Mouse (Mus musculus) liver, embryonic 13.5 days (tissue): Measurements from ENCODE around the gene Hoxd9. TPM values are rescaled to one million over a fixed set of nuclear protein-coding genes. Genes with fewer than 3 reads are reported as not detected.

Experiments used
- ATAC-seq: fragments of 200-750 bp; cut with Nextera tagmentation; 2 replicates; pipeline ENCODE4 v1.8.0; 2017; ENCODE audit warnings: low read depth, mild to moderate bottlenecking, moderate number of reproducible peaks, moderate library complexity
- DNase-seq: peaks from one replicate; pipeline ENCODE4 v3.0.0; 2022
- H3K27ac ChIP-seq: fragments of 300-500 bp; sonication (generic); 2 replicates; pipeline ENCODE4 v1.5.1; 2015; ENCODE audit warnings: moderate library complexity, mild to moderate bottlenecking, inconsistent platforms
- H3K27me3 ChIP-seq: fragments of 300-500 bp; sonication (generic); 2 replicates; pipeline ENCODE4 v1.6.1; 2015; ENCODE audit warnings: mild to moderate bottlenecking, inconsistent platforms
- H3K36me3 ChIP-seq: fragments of 300-500 bp; sonication (generic); 2 replicates; pipeline ENCODE4 v1.6.1; 2015; ENCODE audit warnings: mild to moderate bottlenecking, inconsistent platforms
- H3K4me1 ChIP-seq: fragments of 300-500 bp; sonication (generic); replicated peaks from 2 replicates; pipeline ENCODE4 v1.6.1; 2015; ENCODE audit warnings: inconsistent platforms
- H3K4me2 ChIP-seq: fragments of 300-500 bp; sonication (generic); 2 replicates; pipeline ENCODE4 v1.6.1; 2015; ENCODE audit warnings: inconsistent platforms, mild to moderate bottlenecking, moderate library complexity
- H3K4me3 ChIP-seq: fragments of 300-500 bp; sonication (generic); replicated peaks from 2 replicates; pipeline ENCODE4 v1.5.1; 2015; ENCODE audit warnings: mild to moderate bottlenecking, inconsistent platforms
- H3K9ac ChIP-seq: fragments of 300-500 bp; sonication (generic); 2 replicates; pipeline ENCODE4 v1.6.1; 2015; ENCODE audit warnings: mild to moderate bottlenecking, inconsistent platforms
- H3K9me3 ChIP-seq: fragments of 300-500 bp; sonication (generic); replicated peaks from 2 replicates; pipeline ENCODE4 v1.6.1; 2016; ENCODE audit warnings: inconsistent platforms
- whole genome bisulfite sequencing: fragments of 180-500 bp; shearing (Covaris S2); methylation state at CpG from one replicate; pipeline ENCODE4 v1.1.7; 2015; ENCODE audit not compliant: insufficient replicate concordance; 5-methylcytosine and 5-hydroxymethylcytosine counted together
- polyA plus RNA-seq: library from polyadenylated mRNA; unstranded; fragments of >200 nt; fragmentation: Nextera tagmentation; extraction: Ambion mirVana; gene quantifications from 2 replicates; pipeline ENCODE4 v1.2.1, GENCODE M21; 2015

The Hoxd9 gene
- polyA plus RNA-seq, 1 experiment from 2014 or later, result not detected

DNA sequence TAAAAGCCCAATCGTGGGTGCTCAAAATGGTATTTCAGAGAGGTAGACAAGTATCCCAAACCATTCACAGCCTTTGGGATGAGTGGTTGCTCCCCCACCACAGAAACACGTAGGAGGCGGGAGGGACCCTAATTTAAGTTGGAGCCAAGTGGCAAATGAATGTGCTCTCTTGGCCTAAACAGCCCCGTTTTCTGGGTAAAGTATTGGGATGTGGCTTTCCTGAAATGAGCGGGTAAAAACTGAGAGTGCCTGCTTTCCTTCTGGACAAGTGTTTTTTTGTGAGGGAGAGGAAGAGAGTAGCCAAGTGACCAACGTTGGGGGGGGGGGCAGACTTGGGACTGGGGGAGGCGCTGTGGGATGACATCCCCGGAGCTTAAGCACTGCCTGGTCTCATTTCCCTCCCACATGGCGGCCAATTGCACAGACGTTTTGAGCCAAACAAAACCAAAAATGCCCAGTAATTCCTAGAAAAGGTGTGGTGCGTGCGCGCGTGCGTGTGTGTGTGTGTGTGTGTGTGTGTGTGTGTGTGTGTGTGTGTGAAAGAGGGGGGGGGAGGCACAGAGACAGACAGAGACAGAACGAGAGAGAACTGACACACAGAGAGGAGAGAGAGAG lies 13.5 kb downstream of the Hoxd9 start:
- peaks cover 99% of the 10 kb centered on the region for H3K27me3 ChIP-seq
- no peaks in the 10 kb centered on the region for H3K4me1 ChIP-seq
- H3K27ac ChIP-seq, result no peak overlapping the region
- no peak for DNase-seq
- 3% methylated on average over 16 of the region's 16 CpGs for WGBS
- no peak overlapping the region for H3K4me2 ChIP-seq
- ATAC-seq, result no peak
- H3K9me3 ChIP-seq, result no peaks in the 10 kb centered on the region
- no peak overlapping the region for H3K9ac ChIP-seq
- H3K4me3 ChIP-seq, result no peak overlapping the region
- H3K36me3 ChIP-seq, result no peaks in the 10 kb centered on the region

DNA sequence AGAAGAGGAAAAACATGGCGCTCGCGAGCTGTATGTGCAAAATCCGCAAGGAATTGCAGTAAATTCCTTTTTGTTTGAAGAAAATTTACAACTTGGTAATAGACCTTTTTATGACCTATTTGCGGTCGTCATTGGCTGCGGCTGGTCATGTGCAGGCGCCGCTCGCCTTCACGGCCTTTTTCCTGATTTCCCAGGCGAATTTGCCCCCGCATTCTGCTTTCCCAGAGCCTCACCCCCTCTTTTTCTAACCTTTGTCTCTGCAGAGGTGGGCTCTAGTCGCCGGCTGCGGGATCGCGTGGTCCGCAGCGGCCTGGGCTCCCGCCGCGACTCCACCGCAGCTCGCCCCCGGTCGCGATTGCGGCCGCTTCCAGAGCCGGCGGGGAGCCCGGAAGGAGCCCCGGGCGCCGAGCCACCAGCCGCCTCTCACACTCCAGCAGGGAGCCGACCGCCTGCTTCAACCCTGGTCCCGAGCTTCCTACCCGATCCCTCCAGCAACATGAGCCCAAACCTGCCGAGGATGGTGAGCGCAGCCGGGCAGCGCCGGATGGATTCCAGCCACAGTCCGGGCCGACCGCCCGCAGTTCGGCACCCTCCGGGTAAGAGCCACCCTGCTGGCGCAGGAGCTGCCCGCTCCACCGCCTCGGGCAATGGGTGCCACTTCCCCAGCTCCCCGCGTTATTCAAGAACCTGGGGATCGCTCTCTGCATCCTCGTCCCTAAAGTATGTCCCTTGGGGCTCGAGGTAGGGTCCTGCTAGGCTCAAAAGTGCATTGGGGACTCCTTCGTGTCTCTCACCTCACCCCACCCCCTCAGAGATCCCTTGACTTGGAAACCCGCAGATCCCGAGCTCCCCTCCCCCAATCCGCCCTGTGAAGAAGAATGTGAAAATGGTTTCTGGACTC lies 14.4 kb downstream of the Hoxd9 start, which contains the start of the genes Hoxd3 and Hoxd4:
Gene Hoxd3, plus strand, starts transcription at position 207 of the 901 bp plus-strand sequence.
Gene Hoxd4, plus strand, starts transcription at position 209 of the 901 bp plus-strand sequence.
- no peak for ATAC-seq
- peak within 1 kb of the TSS; percentile 21 for H3K4me3 ChIP-seq
- H3K36me3 ChIP-seq, result no peaks in the 10 kb centered on the region
- H3K4me2 ChIP-seq, result peak within 1 kb of the TSS; percentile 33
- no peaks in the 10 kb centered on the region for H3K9me3 ChIP-seq
- no peak for DNase-seq
- no peak within 1 kb of the TSS for H3K27ac ChIP-seq
- WGBS, result under 1% methylated on average over 65 of the region's 65 CpGs
- no peaks in the 10 kb centered on the region for H3K4me1 ChIP-seq
- no peak within 1 kb of the TSS for H3K9ac ChIP-seq
- H3K27me3 ChIP-seq, result peaks cover 99% of the 10 kb centered on the region

DNA sequence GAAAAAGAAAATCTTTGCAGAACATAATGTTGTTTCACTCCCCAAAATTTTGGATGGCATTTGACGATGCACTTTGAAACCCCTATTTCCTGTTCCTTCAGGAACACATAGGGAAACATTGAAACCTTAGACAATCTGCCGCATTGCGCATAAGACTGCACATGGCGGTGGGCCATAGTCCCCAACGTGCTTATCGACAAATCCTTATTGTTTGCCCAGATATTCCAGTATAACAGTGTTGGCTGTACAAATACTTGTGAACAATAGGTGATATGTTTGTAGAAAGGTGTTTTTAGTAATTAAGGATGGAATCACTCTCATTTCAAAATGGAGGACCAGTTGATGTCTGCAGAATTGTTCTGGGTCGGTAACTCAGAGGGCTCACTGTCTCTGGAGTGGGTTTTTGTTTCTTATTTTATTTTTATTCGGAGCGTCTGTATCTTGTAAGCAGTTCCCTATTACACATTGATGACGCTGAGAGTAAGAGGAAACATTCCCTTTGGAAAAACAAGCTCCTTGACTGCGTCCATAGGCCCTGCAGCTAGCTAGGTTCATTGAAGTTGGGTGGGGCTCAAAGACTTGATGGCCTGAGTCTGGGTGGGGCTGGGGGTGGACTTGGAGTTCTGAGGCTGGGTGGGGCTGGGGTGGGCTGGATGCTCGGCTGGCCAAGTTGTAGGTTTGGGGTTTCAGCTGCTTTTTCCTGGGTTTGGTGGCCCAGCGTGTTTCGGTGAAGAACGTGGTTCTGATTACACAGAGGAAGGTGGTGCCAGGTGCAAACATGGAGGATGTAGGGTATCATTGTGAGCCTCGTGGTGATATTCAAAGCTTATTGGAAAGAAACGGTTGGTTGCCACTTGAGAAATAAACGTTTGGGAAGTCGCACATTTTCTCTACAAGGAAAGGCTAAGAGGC lies 16.0 kb downstream of the Hoxd9 start:
- 19% methylated on average over 19 of the region's 19 CpGs for WGBS
- Histone ChIP-seq H3K4me2 (no peak overlapping the region), H3K36me3 (no peaks in the 10 kb centered on the region), H3K9me3 (no peaks in the 10 kb centered on the region), H3K4me3 (no peak overlapping the region), H3K4me1 (no peaks in the 10 kb centered on the region), H3K27me3 (peaks cover 97% of the 10 kb centered on the region), H3K27ac (no peak overlapping the region), H3K9ac (no peak overlapping the region)
- DNase-seq (no peak), ATAC-seq (no peak)

DNA sequence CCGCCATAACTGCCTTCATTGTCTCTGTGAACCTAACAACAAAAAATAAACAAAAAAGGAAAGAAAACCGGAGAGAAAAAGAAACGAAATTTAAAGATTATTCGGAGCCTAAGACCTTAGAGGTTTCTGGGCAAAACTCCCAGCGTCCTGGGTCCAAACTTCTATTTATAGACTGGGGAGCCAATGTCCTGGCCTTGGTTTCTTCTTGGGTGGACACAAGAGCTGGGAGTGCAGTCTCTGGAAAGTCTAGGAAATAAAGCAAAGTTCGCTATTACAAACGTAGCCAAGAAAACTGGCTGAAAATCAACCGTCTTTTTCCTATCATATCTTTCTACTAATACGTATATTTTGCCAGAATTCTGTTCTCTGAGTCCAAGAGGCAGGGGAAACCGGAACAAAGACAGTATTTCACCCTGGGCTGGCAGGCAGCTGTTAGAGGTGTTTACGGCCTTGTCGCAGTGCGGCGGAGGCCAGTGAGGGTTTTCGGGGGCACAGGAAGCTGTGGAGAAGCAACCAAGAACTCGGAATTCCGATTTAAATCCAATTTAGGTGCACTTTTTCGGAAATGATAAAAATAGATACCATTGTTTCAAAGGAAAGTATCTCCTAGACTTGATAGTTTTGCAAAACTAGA lies 16.7 kb downstream of the Hoxd9 start:
- H3K9ac ChIP-seq, result no peak overlapping the region
- no peak overlapping the region for H3K4me3 ChIP-seq
- DNase-seq (no peak), ATAC-seq (no peak)
- H3K9me3 ChIP-seq, result no peaks in the 10 kb centered on the region
- no peaks in the 10 kb centered on the region for H3K4me1 ChIP-seq
- H3K27ac ChIP-seq, result no peak overlapping the region
- peaks cover 97% of the 10 kb centered on the region for H3K27me3 ChIP-seq
- no peaks in the 10 kb centered on the region for H3K36me3 ChIP-seq
- no peak overlapping the region for H3K4me2 ChIP-seq
- WGBS, result 11% methylated on average over 18 of the region's 18 CpGs

DNA sequence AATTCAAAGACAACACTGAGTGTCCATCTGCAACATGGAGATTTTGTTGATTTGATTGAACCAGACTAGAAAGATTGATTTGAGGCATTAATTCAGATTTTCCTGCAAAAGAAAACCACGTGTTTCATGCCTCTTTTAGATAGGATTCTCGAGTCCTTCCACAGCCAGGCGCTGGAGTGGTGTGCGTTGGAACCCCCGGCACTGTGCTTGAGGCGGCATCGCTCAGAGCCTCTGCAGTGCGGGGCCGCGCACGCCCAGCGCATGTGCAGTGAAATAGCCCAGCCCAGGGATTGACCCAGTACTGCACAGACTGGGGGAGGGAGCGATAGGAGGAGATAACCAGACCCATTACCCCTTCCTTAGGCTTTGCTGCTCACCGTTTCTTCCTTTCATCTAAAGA lies 17.4 kb downstream of the Hoxd9 start:
- no peak overlapping the region for H3K4me2 ChIP-seq
- no peak for DNase-seq
- H3K36me3 ChIP-seq, result no peaks in the 10 kb centered on the region
- no peak for ATAC-seq
- H3K4me3 ChIP-seq, result no peak overlapping the region
- H3K27ac ChIP-seq, result no peak overlapping the region
- 2% methylated on average over 14 of the region's 14 CpGs for WGBS
- no peaks in the 10 kb centered on the region for H3K4me1 ChIP-seq
- H3K27me3 ChIP-seq, result peaks cover 96% of the 10 kb centered on the region
- no peaks in the 10 kb centered on the region for H3K9me3 ChIP-seq
- H3K9ac ChIP-seq, result no peak overlapping the region

DNA sequence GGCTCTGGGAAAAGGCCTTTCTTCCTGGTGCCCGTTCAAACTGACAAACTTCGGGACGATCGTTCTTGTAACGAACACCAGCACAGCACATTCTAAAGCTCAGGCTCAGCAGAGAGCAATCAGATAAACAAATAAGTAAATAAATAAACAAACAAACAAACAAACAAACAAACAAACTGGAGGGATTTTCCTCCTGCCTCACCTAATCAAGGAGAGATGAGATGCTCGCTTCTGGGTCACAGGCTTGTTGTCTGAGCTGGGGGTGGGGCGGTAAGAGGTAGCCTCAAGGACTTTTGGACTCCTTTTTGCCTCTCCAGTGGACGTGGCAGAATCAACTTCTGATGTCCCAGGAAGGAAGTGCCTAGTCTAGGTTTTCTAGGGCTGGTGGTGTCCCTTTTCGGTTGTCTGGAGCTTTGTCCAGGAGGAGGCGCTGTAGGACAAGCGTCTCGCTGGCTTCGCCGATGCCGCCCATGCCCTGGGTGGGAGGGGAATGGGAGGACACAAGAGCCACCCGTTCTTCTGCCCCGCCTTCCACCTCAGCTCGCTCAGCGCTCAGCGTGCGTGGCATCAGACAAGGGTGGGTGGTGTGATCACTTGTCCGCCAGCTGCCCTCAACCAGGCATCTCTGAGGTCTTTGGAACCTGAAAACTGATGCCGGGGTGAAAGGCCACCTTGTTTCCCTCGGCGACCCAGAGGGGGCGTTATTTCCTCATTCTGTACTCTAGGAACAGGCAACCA lies 18.1 kb downstream of the Hoxd9 start:
- 3% methylated on average over 26 of the region's 26 CpGs for WGBS
- no peaks in the 10 kb centered on the region for H3K4me1 ChIP-seq
- DNase-seq (peak; percentile 42), ATAC-seq (no peak)
- H3K9ac ChIP-seq, result no peak overlapping the region
- H3K9me3 ChIP-seq, result no peaks in the 10 kb centered on the region
- no peak overlapping the region for H3K27ac ChIP-seq
- H3K4me2 ChIP-seq, result peak overlapping the region; percentile 32; the same call in 1 of the 2 replicates
- peaks cover 96% of the 10 kb centered on the region for H3K27me3 ChIP-seq
- H3K4me3 ChIP-seq, result no peak overlapping the region; the same call in 1 of the 2 replicates
- H3K36me3 ChIP-seq, result no peaks in the 10 kb centered on the region

DNA sequence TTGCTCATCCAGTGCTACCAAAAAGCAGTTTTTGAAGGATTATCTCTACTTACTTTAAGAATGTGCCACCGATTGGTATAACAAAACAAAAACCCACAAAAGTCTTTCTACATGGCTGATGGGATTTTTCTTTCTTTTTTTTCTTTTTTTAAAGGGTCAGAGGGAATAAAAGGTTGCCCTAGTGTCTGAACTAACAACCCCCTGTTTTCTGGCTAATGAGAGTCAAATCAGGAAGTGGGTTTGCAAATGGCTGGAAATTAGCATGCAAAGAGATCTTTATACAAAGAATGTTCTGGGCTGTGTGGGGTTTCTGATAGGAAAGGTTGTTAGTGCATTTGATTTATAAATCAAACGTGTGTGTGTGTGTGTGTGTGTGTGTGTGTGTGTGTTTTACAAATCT lies 22.9 kb downstream of the Hoxd9 start:
- ATAC-seq, result no peak
- no peak overlapping the region for H3K4me3 ChIP-seq
- WGBS, result 18% methylated on average over 2 of the region's 2 CpGs
- no peaks in the 10 kb centered on the region for H3K36me3 ChIP-seq
- H3K27ac ChIP-seq, result no peak overlapping the region
- peaks cover 96% of the 10 kb centered on the region for H3K27me3 ChIP-seq
- no peaks in the 10 kb centered on the region for H3K4me1 ChIP-seq
- H3K9ac ChIP-seq, result no peak overlapping the region
- H3K9me3 ChIP-seq, result no peaks in the 10 kb centered on the region
- no peak for DNase-seq
- H3K4me2 ChIP-seq, result no peak overlapping the region

DNA sequence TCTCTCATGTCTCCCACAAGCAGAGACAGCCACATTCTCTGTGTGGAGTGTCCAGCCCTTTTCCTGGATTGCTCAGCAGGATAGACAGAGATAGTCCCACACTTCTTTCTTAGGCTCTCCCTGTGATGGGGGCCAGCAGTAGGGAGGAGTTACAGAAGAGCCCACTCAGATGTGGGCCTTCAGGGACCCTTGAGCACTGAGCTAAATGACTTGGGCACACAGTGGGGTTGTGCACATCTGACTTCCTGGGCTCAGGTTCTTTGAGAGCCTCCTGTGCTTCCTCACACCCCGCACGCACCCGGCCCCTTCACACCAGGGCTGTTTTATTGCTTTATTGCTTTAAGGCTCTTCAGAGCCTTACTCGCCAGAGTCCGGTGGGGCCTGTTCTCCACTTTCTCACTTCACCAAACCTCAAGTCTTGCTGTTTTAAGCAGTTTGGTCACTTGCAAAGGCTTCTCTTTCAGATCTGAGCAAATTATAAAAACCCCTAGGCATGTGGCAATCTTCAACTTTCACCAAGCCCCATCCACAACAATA lies 23.5 kb downstream of the Hoxd9 start:
- no peaks in the 10 kb centered on the region for H3K4me1 ChIP-seq
- H3K4me3 ChIP-seq, result no peak overlapping the region
- H3K27ac ChIP-seq, result no peak overlapping the region
- DNase-seq (no peak), ATAC-seq (no peak)
- H3K36me3 ChIP-seq, result no peaks in the 10 kb centered on the region
- H3K27me3 ChIP-seq, result peaks cover 96% of the 10 kb centered on the region
- no peak overlapping the region for H3K4me2 ChIP-seq
- 31% methylated on average over 5 of the region's 5 CpGs for WGBS
- no peaks in the 10 kb centered on the region for H3K9me3 ChIP-seq
- H3K9ac ChIP-seq, result no peak overlapping the region

DNA sequence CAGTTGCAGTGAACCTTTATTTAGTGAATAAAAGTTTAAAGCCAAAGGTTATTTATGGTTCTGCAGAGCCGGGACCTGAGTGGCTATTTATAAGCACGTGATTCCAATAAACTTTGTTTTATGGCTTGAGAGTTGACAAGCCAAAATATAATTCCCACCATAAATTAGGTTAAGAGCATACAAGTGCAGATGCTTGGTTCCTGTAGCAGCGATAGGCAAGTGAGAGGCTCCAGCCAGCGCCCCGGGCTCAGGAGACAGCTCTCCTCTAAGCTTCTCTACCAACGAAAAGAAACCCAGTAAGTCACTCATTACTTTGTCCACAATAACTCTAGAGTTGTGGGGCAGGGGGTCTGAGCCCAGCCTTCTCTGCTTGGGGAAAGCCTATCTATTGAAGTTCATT lies 24.4 kb downstream of the Hoxd9 start:
- Histone ChIP-seq H3K36me3 (no peaks in the 10 kb centered on the region), H3K4me3 (no peak overlapping the region), H3K27me3 (peaks cover 96% of the 10 kb centered on the region), H3K9ac (no peak overlapping the region), H3K4me2 (no peak overlapping the region), H3K4me1 (no peaks in the 10 kb centered on the region), H3K9me3 (no peaks in the 10 kb centered on the region), H3K27ac (no peak overlapping the region)
- DNase-seq (no peak), ATAC-seq (no peak)
- 23% methylated on average over 6 of the region's 6 CpGs for WGBS

DNA sequence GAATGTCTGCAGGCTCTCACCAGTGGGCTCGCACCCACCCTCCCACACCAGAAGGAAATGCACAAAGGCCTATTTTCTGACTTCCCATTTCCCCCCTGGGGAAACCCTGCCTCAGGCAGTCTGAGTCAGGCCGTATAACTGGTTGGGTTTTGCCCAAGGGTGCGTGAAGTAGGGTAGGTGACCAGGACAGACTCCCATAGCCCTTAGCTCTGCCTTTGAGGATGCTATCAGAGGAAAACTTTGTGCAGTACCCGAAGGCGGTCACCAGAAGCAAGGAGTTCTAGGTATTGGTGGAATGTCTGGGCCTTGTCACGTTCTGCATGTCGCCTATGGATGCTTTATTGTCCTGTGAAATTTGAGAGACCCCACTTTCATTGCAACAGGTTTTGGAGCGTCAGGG lies 25.4 kb downstream of the Hoxd9 start:
- DNase-seq (no peak), ATAC-seq (no peak)
- Histone ChIP-seq H3K27me3 (peaks cover 96% of the 10 kb centered on the region), H3K4me1 (no peaks in the 10 kb centered on the region), H3K9me3 (no peaks in the 10 kb centered on the region), H3K27ac (no peak overlapping the region), H3K4me2 (no peak overlapping the region), H3K4me3 (no peak overlapping the region), H3K36me3 (no peaks in the 10 kb centered on the region), H3K9ac (no peak overlapping the region)
- 15% methylated on average over 8 of the region's 8 CpGs for WGBS
